Mouse (Mus musculus) intestine, embryonic 16.5 days (tissue): ENCODE data around the gene Sft2d2. TPM values are rescaled to one million over a fixed set of nuclear protein-coding genes. Genes with fewer than 3 reads are reported as not detected.

Experiments used
- ATAC-seq: fragments of 200-750 bp; cut with Nextera tagmentation; 2 replicates; pipeline ENCODE4 v1.8.0; 2017; ENCODE audit warnings: moderate TSS enrichment, moderate library complexity
- H3K27ac ChIP-seq: fragments of 300-500 bp; sonication (generic); 2 replicates; pipeline ENCODE4 v1.5.1; 2014; ENCODE audit warnings: mild to moderate bottlenecking, low read length
- H3K27me3 ChIP-seq: fragments of 300-500 bp; sonication (generic); replicated peaks from 2 replicates; pipeline ENCODE4 v1.6.1; 2014; ENCODE audit warnings: low read length, control low read depth, mixed read lengths; ENCODE audit not compliant: control insufficient read depth, insufficient read depth
- H3K36me3 ChIP-seq: fragments of 300-500 bp; sonication (generic); 2 replicates; pipeline ENCODE4 v1.6.1; 2014; ENCODE audit warnings: low read length, control low read depth; ENCODE audit not compliant: control insufficient read depth, insufficient read depth
- H3K4me1 ChIP-seq: fragments of 300-500 bp; sonication (generic); 2 replicates; pipeline ENCODE4 v1.6.1; 2014; ENCODE audit warnings: low read length, control low read depth, mixed read lengths; ENCODE audit not compliant: control insufficient read depth, insufficient read depth
- H3K4me2 ChIP-seq: fragments of 300-500 bp; sonication (generic); 2 replicates; pipeline ENCODE4 v1.6.1; 2014; ENCODE audit warnings: low read depth, low read length, control low read depth
- H3K4me3 ChIP-seq: fragments of 300-500 bp; sonication (generic); 2 replicates; pipeline ENCODE4 v1.5.1; 2014; ENCODE audit warnings: mild to moderate bottlenecking, low read length
- H3K9ac ChIP-seq: fragments of 300-500 bp; sonication (generic); 2 replicates; pipeline ENCODE4 v1.6.1; 2014; ENCODE audit warnings: low read depth, low read length
- H3K9me3 ChIP-seq: fragments of 300-500 bp; sonication (generic); 2 replicates; pipeline ENCODE4 v1.6.1; 2016; ENCODE audit warnings: low read length, control low read depth; ENCODE audit not compliant: control insufficient read depth
- WGBS: fragments of 180-500 bp; shearing (Covaris S2); extraction: QIAGEN DNeasy Blood & Tissue Kit; methylation state at CpG from one replicate; pipeline ENCODE4 v1.1.7; 2014; 5-methylcytosine and 5-hydroxymethylcytosine counted together
- polyA plus RNA-seq: library from polyadenylated mRNA; unstranded; fragments of >200 nt; fragmentation: Nextera tagmentation; extraction: Ambion mirVana; gene quantifications from 2 replicates; pipeline ENCODE4 v1.2.1, GENCODE M21; 2015

Gene Sft2d2
- polyA plus RNA-seq, 1 experiment from 2014 or later, result 28.6 TPM

GRCm38 (mm10) chr1:165203488-165204035 is 9.3 kb upstream of the Sft2d2 start:
- Histone ChIP-seq H3K27me3 (no peaks in the 10 kb centered on the region), H3K9me3 (no peaks in the 10 kb centered on the region), H3K4me2 (no peak overlapping the region), H3K4me3 (no peak overlapping the region), H3K4me1 (peaks cover 2% of the 10 kb centered on the region; the same call in 1 of the 2 replicates), H3K36me3 (no peaks in the 10 kb centered on the region), H3K9ac (no peak overlapping the region), H3K27ac (no peak overlapping the region)
- ATAC-seq, result no peak
- WGBS, result 55% methylated on average over 2 of the region's 2 CpGs

GRCm38 (mm10) chr1:165201445-165202012 is 7.3 kb upstream of the Sft2d2 start:
- Histone ChIP-seq H3K27me3 (no peaks in the 10 kb centered on the region), H3K4me1 (peaks cover 6% of the 10 kb centered on the region; the same call in 1 of the 2 replicates), H3K9me3 (no peaks in the 10 kb centered on the region), H3K4me2 (no peak overlapping the region), H3K9ac (no peak overlapping the region), H3K4me3 (no peak overlapping the region), H3K27ac (no peak overlapping the region), H3K36me3 (no peaks in the 10 kb centered on the region)
- whole genome bisulfite sequencing, result 74% methylated on average over 4 of the region's 4 CpGs
- ATAC-seq, result no peak

DNA sequence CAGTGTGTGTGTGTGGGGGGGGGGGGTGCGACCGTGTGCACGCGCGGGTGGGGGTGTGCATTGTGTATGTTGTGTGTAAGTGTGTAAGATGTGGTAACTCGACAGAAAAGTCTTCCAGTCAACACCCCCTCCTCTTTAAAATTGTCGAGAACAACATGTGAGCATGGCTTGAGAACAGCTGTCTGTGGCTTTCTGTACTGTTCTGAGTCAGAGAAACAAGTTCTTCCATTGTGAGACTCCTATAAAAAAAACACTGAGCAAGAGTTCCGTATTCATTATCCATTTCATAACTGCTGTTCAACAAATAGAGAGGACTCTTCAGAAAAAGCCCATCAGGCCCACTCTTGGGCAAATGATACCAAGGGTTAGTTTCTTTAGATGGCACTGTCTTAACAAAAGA is 6.5 kb upstream of the Sft2d2 start:
- no peak for ATAC-seq
- H3K27ac ChIP-seq, result no peak overlapping the region
- WGBS, result 73% methylated on average over 8 of the region's 8 CpGs

DNA sequence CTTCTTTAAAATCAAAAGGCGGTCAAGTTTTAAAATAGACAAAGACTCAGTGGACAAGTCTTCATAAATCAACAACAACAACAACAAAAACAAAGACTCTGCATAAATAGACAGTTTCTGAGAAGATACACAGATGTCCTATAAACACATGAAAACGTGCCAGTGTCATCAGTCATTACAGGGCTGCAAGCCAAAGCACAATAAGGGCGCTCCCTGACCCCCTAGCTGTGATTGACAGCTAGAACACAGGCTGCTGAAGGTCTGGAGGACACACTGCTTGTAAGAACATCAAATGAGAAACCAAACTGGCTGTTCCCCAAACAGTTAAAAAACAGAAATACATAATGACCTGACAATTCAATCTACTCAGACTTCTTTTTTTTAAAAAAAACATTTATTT is 5.4 kb upstream of the Sft2d2 start:
- Histone ChIP-seq H3K4me1 (peaks cover 16% of the 10 kb centered on the region), H3K4me3 (no peak overlapping the region), H3K4me2 (no peak overlapping the region), H3K27ac (no peak overlapping the region), H3K36me3 (no peaks in the 10 kb centered on the region), H3K9ac (no peak overlapping the region), H3K9me3 (no peaks in the 10 kb centered on the region), H3K27me3 (no peaks in the 10 kb centered on the region)
- no peak for ATAC-seq
- WGBS, result 75% methylated on average over 3 of the region's 3 CpGs

More for the DNA sequence above, 6.5 kb upstream of the Sft2d2 start:
- H3K4me3 ChIP-seq, result no peak overlapping the region
- H3K27me3 ChIP-seq, result no peaks in the 10 kb centered on the region
- peaks cover 6% of the 10 kb centered on the region; the same call in 1 of the 2 replicates for H3K4me1 ChIP-seq
- H3K9ac ChIP-seq, result no peak overlapping the region
- no peaks in the 10 kb centered on the region for H3K36me3 ChIP-seq
- no peaks in the 10 kb centered on the region for H3K9me3 ChIP-seq
- no peak overlapping the region for H3K4me2 ChIP-seq

GRCm38 (mm10) chr1:165198951-165199350 is 4.7 kb upstream of the Sft2d2 start:
- no peaks in the 10 kb centered on the region for H3K9me3 ChIP-seq
- no peak overlapping the region for H3K4me3 ChIP-seq
- 45% methylated on average over 1 of the region's 1 CpGs for WGBS

DNA sequence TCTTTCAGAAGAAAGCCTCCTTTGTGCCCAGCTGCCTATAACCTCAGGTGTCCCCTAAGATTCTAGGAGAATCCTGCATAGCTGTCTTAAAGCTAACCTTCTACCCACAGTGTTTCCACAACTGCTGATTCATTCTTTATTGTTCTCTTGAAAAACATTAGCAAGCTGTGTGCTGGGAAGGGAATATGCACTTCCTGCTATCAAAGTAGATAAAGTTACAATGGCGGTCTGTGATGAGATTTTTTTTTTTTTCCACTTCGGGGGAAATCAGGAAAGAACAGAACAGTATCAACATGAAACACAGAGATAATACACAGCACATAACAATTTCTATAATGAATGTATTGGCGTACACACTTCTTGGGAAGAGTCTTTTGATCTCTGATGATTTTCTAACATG is 3.6 kb upstream of the Sft2d2 start:
- H3K27ac ChIP-seq, result peak overlapping the region; percentile 45; the same call in 1 of the 2 replicates

More at GRCm38 (mm10) chr1:165198951-165199350, 4.7 kb upstream of the Sft2d2 start:
- peaks cover 18% of the 10 kb centered on the region for H3K4me1 ChIP-seq
- H3K27ac ChIP-seq, result no peak overlapping the region
- no peak overlapping the region for H3K4me2 ChIP-seq
- no peak for ATAC-seq
- H3K36me3 ChIP-seq, result no peaks in the 10 kb centered on the region
- H3K9ac ChIP-seq, result no peak overlapping the region
- H3K27me3 ChIP-seq, result no peaks in the 10 kb centered on the region

DNA sequence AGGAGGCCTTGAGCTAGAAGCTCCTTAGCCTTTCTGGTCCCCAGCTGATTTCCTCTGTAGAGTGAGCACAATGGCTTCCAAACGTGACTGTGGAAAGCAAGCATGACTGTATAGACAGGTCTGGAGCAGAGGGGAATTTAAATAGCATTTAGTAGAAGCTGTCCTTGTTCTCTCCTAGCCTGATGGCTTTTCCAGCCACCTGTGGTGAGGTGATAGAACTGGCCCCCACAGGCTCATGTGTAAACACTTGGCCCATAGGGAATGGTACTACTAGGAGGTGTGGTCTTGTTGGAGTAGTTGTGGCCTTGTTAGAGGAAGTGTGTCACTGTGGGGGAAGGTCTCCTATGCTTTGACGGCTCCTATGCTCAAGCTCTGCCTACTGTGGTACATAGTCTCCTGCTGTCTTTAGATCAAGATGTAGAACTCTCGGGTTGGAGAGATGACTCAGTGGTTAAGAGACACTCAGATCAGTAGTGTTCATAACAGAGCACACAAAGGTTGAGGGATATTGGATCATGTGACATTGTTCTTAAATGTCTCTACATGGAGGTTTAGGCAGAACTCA is 1.2 kb upstream of the Sft2d2 start:
- H3K4me1 ChIP-seq, result peaks cover 18% of the 10 kb centered on the region
- H3K27ac ChIP-seq, result peak overlapping the region; percentile 69
- H3K4me3 ChIP-seq, result no peak overlapping the region
- no peak overlapping the region for H3K4me2 ChIP-seq
- no peak for ATAC-seq
- no peaks in the 10 kb centered on the region for H3K36me3 ChIP-seq
- no peaks in the 10 kb centered on the region for H3K27me3 ChIP-seq
- H3K9ac ChIP-seq, result no peak overlapping the region
- H3K9me3 ChIP-seq, result no peaks in the 10 kb centered on the region
- WGBS, result 70% methylated on average over 3 of the region's 3 CpGs

More for the DNA sequence above, 3.6 kb upstream of the Sft2d2 start:
- H3K4me2 ChIP-seq, result no peak overlapping the region
- no peaks in the 10 kb centered on the region for H3K36me3 ChIP-seq
- no peaks in the 10 kb centered on the region for H3K27me3 ChIP-seq
- peaks cover 18% of the 10 kb centered on the region for H3K4me1 ChIP-seq
- WGBS, result 48% methylated on average over 3 of the region's 3 CpGs
- H3K9me3 ChIP-seq, result no peaks in the 10 kb centered on the region
- H3K4me3 ChIP-seq, result no peak overlapping the region
- ATAC-seq, result no peak
- H3K9ac ChIP-seq, result no peak overlapping the region

- ATAC-seq, result peak; percentile 53
- peak overlapping the region; percentile 93 for H3K9ac ChIP-seq
- H3K27me3 ChIP-seq, result no peaks in the 10 kb centered on the region
- WGBS, result 4% methylated on average over 5 of the region's 5 CpGs
- no peaks in the 10 kb centered on the region for H3K36me3 ChIP-seq
- H3K9me3 ChIP-seq, result no peaks in the 10 kb centered on the region
- peak overlapping the region; percentile 83 for H3K4me2 ChIP-seq
- peak overlapping the region; percentile 80 for H3K4me3 ChIP-seq
- peak overlapping the region; percentile 69 for H3K27ac ChIP-seq
- peaks cover 18% of the 10 kb centered on the region for H3K4me1 ChIP-seq
Observed at GRCm38 (mm10) chr1:165194662-165195013, 400 bp upstream of the Sft2d2 start.

DNA sequence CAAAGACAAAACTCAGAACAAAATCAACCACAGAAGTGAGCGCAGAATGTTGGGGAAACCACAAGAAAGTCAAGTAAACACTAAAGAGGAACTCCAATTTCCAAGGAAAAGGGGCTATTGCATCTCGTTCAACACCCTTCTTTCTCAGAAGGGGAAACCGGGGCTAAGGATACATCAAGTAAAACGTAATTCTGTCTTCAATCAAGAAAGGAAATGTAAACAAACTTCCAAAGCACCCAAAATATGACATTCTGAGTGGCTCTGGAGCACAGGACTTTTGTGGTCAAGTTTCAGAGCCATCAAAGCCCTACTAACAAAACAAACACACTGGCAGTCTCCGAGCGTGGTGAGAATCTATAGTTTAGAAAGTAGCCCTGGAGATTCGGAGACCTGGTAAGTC is 812 bp downstream of the Sft2d2 start:
- H3K4me1 ChIP-seq, result peaks cover 28% of the 10 kb centered on the region
- peak overlapping the region; percentile 83 for H3K4me2 ChIP-seq
- no peaks in the 10 kb centered on the region for H3K27me3 ChIP-seq
- 12% methylated on average over 7 of the region's 7 CpGs for WGBS
- H3K36me3 ChIP-seq, result no peaks in the 10 kb centered on the region
- peak overlapping the region; percentile 93 for H3K9ac ChIP-seq
- ATAC-seq, result no peak
- no peaks in the 10 kb centered on the region for H3K9me3 ChIP-seq
- H3K4me3 ChIP-seq, result peak overlapping the region; percentile 80
- peak overlapping the region; percentile 95 for H3K27ac ChIP-seq
